Mouse (Mus musculus): ENCODE results near the gene Plekhm1.
A peak's percentile ranks its signal among the peaks of the same experiment; 100 is the strongest.

Gene Plekhm1

DNA sequence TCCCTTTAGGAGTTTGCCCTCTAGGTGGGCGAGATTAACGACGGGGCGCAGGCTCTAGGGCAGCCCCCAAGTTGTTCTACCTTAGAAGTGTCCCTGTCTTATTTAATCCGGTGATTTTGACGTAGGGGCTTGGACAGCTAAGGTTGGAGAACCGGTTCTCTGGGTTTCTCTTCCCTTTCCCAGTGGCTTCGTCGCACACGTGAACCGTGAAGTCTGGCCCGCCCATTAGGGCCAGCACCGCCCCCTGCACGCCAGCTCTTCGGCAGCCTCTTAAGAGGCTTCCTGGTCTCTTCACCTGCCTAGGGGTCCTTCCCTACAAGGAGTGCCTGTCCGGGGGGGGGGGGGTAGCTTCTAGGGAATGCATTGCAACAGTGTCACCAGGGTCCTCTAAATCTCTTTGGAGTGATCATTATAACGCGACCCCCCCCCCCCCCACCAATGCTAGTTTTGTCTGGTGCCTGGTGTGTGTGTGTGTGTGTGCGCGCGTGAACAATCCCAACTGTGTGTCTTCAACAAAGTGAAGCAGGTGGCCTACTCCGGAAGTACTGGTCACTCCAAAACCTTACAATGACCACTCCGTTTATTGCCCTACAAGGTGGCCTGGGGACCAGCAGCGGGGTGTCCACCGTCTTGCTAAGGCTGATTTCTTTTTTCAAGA lies 51.0 kb downstream of the Plekhm1 start:
- no peak for DNase-seq (ENCODE audit: inconsistent ontology term)

DNA sequence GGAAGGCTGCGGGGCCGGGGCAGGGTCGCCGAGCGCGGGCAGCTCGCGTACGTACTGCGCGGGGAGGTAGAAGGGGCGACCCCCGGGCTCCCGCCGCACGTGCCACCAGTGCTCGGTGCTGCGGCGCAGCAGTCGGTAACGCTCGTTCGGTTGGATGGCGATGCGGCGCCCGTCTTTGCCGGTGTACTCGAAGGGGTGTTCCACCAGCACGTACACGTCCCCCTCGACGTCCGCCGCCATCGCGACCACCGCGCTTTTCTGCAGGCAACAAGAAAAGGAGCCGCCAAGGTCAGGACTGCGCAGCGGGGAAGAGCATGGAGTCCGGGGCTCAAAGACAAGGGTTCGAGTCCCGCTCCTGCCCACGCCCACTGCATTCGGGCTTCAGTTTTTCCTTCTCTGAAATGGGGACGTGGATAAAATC lies 51.8 kb downstream of the Plekhm1 start:
- no peak for DNase-seq (ENCODE audit: inconsistent ontology term)

DNA sequence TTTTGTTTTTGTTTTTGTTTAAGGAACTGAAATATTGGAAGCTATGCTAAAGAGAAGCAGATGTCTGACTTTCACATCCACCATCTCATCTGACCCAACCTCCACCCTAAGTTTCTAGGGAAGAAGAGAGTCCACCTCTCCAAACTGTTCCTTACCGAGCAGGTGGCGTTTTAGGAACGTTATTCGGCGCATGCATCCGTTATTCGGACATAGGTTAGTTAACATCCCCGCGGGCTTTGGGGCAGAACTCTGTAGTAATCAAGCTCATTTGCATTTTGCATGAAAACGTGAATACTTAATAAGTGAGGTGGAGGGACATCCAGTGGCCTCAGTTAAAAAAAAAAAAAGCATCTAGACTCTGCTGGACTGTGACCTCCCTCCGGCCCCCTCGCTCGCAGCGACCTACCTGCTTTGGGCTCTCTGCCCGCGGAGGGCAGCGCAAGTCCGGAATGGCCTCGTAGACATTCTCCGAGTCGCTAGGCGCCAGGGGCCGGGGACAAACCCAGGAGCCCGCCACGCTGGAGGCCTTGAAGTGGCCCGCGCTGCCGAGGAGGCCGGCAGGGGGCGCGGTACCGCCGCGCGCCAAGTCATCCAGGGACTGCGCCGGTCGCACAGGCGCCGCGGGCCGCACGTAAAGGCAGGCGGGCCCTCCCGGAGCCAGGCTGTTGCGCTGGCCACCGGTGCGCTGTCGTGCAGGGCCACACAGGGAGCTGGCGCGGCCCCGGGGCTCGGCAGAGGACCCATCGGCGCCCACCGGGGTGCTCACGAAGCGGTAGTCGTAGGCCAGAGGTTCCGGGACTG lies 52.4 kb downstream of the Plekhm1 start:
- peak; percentile 90 for DNase-seq (ENCODE audit: inconsistent ontology term)

DNA sequence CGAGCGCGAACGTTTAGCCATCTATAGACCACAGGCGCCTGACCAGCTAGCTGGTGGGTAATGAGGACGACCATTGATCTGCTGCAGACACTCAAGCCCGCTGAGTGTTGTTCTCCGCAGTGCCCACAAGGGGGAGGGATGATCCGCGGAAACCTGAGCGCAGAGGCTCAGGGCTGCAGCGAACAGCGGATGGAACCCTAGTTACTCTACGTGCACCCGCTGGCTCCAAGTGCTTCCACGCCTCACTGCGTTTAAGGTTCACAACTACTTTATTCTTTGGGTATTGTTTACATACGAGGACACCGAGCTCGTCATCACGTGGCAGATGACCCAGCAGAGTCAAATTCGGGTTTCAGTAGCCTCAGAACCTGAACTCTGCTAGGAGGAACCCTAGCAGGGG lies 53.4 kb downstream of the Plekhm1 start:
- DNase-seq (ENCODE audit: inconsistent ontology term) = peak; percentile 76

DNA sequence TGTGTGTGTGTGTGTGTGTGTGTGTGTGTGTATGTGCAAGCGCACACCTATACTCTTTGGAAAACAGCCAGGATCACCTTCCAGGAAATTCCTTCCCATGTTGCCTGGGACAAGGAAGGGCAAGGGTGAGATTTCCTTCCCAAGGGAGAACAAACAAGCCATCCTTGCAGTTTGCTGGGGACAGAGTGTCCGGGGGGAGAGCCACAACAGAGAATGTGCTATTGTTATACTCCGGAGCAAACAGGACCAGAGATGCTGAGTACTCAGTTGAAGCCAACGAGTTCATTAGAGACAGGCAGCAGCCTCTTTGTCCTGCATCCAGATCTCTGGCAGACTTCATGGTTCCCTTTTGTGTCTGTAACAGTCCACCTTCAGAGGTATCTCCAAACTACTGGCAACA lies 54.2 kb downstream of the Plekhm1 start:
- DNase-seq (ENCODE audit: inconsistent ontology term) = no peak

DNA sequence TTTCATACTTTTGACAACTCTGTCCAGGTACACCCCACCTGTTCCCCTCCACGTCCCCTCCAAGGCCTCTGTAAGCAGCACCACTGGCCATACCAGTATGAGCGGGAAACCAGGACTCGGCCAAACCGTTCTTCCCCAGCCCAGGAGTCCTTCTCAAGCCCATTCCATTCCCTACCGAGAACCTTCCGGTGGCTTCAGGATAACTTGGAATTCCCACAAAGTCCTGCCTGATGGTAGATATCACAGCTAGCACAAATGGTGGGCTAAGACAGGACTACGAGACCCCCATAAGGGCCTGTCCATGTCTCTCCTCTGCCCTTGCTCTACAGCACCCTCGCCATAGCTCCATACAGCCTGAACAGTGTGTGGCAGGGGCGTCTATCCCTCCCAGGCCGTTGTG lies 54.8 kb downstream of the Plekhm1 start:
- no peak for DNase-seq (ENCODE audit: inconsistent ontology term)

DNA sequence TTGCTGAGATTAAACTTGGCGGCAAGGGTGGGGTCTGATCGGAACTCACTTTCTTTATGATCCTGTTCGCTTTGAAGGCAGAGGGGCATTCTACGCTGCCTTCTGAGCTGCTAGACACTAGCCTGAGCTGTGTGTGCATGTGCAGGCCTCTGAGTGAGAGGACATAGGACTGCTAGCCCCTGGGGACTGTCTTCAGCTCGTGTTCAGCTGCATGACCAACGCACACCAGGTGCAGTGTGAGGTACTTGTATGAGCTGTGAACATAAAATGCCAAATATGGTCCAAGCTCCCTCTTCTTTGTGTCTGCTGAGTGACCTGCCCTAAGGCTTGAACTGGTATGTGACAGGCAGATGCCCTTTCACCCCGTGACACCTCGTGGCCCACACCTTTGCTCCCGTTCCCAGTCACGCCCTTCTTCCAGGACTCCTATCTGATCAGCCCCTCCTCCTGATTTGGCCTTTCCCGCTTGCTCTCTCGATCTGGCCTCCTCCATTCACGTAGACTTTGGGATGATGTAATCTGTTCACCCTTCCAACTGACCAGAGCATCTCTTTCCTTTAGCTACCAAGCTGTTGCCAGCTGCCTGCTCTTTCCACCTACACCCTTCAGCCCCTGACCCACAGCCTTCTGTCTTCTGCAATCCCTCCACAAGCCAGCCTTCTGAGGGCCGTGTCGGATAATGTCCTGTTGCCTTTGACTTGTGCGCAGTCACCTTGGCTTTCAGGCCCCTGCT lies 55.4 kb downstream of the Plekhm1 start:
- DNase-seq (ENCODE audit: inconsistent ontology term) = no peak

DNA sequence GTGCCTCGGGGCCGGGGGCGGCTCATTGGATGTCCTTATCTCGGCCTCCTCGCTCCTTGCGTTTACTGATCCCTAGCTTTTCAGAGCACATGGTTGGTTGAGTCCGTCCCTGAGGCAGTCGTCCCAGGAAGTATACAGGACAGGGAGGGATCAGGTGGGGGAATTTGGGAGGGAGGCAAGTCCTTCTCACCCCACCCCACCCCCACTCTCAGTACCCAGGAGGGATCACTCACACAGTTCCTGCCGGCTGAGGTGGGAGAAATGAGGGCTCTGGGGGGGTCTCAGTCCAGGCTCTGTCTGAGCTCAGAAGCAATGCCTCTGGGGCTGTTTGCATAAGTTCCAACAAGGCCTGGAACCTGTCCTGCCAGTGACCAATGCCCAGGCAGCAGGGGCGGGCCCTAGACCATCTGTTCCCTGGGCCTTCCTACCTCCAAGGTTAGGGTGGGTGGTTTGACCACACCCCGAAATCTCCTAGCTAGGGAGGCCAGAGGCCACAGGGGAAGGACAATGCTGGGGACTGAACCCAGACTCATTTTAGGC lies 56.4 kb downstream of the Plekhm1 start:
- DNase-seq (ENCODE audit: inconsistent ontology term) = no peak

DNA sequence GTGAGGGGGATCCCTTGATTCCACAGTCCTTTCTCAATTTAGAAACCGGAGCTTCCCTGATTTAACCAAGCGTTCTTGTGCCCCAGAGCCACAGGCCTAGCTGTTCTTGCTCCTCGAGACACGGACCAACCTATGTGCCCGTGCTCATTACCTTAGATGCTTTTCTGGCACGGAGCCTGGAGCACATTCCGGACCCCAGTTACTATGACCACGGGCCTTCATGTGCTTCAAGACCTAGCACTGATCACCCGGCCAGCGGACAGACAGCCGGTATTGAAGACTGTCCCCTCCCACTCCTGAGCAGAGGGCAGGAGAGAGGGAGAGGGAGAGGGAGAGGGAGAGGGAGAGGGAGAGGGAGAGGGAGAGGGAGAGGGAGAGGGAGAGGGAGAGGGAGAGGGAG lies 57.2 kb downstream of the Plekhm1 start:
- DNase-seq (ENCODE audit: inconsistent ontology term) = no peak

DNA sequence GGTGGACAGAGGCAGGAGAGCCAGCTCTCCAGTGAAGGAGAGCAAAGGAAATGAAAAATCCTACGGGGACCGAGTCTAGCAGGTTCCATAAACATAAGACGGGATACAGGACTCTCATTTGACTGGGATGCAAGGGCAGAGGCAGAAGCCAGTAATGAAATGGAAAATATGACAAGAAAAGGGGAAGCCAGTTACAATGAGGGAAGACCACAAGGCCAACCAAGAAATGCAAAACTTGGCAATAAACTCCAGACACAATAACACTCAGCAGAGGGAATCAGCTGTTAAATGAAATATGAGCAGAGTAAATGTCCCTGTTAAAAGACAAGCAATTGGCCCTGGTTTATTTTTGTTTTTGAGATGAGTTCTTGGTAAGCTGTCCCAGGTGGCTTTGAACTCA lies 58.5 kb downstream of the Plekhm1 start:
- DNase-seq (ENCODE audit: inconsistent ontology term) = peak; percentile 47

DNA sequence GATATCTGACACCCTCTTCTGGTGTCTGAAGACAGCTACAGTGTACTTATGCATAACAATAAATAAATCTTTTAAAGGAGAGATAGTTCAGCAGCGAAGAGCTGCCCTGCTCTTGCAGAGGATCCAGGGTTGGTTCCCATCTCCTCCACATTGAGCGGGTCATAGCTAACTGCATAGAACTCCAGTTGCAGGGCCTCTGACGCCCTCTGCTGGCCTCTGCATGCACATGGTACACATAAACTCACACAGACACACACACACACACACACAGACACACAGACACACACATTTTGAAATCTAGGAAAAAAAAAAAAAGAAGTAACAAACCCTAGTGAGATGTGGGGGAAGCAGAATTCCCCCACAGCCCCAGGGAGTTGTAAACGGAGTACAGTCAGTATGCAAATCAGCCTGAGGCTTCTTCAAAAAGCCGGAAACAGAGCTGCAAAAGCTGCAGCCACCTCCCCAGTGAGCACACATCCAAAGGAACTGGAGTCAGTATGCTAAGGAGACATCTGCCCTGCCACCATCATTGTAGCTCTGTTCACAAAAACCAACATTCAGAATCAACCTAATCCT lies 60.2 kb downstream of the Plekhm1 start:
- no peak for DNase-seq (ENCODE audit: inconsistent ontology term)

DNA sequence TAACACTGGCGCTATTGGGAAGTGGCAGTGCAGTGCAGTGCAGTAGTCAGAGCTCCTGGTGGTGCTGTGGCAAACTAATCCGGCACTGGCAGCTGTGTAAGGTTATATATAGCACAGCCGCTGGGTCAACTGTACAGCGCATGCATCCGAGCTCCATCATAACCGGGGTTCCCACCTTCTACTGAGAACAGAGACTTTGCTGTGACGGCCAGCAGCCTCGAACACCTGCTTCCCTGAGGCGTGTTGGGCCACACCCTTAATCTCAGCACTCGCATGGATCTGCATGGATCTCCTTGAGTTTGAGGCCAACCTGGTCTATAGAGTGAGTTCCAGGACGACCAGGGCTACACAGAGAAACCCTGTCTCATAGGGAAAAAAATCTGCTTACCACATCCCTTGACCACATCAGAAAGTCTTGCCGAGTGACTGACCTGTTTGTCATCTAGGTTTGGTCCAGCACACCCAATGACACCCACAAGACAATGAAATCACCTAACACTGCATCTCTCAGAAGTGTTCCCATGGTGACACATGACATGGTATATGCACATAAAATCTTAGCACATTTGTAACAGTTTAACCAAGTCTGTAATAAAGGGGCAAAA lies 61.7 kb downstream of the Plekhm1 start:
- no peak for DNase-seq (ENCODE audit: inconsistent ontology term)

DNA sequence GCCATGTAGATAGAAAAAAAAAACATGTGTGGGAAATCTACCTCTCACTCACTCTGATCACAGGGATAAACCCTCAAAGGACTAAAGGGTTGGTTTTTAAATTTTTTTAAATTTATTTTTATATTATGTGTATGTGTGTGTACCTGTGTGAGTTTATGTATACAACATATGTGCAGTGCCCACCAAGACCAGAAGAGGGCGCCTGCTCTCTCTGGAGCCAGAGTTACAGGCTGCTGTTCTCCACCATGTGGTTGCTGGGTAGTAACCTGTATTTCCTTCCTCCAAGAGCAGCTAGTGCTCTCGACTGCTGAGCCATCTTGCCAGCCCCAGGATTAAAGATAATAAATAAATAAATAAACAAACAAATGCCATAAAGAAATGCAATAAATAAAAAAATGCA lies 62.8 kb downstream of the Plekhm1 start:
- DNase-seq (ENCODE audit: inconsistent ontology term) = no peak

DNA sequence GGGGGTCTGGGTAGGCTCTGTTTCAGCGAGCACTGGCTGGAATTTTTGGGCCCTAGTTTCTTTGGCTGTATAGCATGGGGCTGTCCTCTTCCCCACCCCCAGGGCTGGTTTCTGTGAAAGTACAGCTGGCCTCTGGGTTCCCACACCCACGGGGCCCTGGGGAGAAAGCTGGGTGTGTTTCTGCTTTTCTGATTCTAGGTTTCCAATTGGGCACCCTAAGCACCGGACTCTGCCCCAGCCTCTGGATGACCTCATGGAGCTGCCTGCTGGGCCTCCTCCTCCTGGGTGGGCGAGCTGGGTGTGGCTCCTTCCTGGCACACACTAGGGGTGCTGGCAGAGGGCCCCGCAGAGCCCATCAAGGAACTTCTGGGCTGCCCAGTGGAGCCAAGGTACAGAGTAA lies 65.8 kb downstream of the Plekhm1 start:
- peak; percentile 60 for DNase-seq (ENCODE audit: inconsistent ontology term)

DNA sequence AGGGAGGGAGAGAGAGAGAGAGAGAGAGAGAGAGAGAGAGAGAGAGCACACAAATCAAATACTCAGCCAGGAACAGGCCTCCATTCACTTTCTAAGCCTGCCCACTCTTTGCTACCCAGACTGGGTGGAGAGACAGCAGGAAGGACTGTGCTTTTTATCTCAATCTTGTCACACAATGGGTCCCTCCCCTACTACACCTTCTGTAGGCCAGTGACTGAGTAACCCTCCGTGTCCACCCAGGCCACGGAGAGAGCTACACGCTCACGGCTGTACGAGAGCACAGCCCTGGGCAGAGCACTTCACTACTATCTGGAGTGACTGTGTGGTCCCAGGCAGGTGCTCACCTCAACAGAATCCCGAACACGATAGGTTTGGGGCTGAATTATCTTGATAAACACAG lies 66.3 kb downstream of the Plekhm1 start:
- DNase-seq (ENCODE audit: inconsistent ontology term) = no peak

DNA sequence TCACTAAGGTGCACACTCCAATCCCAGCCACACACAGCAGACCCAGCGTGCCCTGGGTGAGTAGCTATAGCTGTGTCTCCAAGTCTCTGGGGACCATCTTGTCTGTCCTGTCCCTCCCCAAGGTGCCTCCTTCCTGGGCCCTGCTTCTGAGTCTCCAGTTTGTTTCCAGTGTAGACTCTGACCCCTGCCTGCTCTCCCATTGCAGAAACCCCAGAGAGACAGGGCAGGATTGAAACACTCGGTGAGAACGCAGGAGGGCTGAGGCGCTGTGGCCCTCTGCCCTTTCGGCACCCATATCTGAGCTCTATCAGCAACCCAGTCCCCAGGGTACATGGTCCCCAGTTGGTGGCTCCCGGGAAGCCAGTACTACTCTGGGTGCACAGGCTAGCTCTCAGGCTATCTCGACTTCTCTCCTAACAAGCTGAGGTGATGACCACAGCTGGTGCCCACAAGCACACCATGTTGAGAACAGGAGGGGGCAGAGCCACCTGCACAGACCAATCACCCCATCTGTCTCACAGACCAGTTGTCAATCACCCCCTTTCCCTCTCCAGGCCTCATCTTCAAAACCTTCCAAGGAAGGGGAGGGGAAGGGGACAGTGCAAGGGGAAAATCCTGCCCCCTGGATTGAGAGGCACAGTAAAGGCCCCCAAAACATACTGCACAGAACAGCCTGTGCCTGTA lies 66.9 kb downstream of the Plekhm1 start:
- no peak for DNase-seq (ENCODE audit: inconsistent ontology term)

DNA sequence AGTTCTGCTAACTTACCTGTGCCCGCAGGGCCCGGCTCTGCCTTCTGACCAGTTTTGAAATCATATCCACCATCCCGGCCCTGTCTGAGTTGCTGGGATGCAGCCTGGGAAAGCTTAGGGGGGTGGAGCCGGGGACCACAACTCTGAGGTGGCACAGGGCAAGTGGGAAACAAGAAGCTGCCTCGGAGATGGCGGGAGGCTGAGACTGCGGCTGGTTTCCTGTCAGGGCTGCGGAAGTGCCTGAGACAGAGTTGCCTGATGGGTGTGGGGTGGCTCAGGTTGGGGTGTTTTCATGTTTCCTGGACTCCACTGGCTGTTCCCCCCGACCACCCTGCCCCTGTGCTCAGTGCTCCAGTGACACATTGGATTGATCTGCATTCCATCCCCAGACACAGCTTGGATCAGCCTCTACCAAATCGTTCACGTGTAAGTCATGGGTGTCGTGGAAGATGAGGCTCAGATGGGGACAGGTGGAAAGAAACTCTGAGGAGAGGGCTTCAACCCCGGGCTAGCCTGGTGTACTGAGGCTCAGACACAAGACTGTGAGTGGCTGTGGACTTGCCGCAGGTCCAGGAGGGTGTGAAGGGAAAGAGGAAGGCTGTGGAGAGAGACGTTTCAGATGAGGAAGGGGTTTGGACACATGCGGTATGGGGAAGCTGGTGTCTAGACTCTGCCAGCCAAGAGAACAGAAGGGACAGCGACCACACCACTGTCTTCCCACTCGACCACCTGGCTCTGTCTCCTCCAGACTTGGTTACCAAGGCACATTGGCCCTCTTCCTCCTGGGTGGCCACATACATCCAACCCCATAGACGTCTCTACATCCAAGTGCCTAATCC lies 67.8 kb downstream of the Plekhm1 start:
- DNase-seq (ENCODE audit: inconsistent ontology term) = no peak

DNA sequence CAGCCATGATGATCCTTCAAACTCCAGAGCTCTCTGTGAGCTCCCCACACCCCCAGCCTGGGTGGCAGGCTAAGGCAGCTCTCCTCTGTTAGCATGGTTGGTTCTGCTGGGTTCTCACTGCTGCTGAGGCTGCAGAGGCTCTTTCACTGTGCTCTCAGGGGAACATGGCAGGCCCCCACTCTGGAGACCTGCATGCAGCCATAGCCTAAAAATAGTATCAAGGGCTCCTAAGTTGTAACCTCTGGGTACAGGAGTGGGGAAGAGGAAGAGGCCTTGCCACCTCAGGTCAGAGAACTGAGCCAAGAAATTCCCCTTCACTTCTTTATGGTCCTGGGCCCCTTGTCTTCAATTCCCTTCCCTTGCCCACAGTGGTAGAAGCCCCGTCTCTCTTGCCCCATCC lies 68.6 kb downstream of the Plekhm1 start:
- DNase-seq (ENCODE audit: inconsistent ontology term) = no peak

DNA sequence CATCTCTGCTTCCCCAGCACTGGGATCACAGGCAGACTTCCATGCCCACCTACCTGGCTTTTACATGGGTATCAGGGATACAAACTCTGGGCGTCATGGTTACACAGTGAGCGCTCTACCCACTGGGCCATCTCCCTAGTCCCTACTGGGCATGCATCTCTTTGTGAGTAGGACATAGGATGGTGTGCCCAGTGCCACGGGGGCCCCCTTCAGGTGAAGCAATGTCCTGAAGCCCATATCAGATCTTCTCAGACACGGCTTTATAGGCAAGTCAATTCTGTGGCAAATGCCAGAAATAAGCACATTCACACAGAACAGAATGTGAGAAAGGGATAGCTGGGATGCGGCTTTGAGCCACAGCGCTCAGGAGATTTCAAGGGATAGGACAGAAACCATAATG lies 69.4 kb downstream of the Plekhm1 start:
- no peak for DNase-seq (ENCODE audit: inconsistent ontology term)

DNA sequence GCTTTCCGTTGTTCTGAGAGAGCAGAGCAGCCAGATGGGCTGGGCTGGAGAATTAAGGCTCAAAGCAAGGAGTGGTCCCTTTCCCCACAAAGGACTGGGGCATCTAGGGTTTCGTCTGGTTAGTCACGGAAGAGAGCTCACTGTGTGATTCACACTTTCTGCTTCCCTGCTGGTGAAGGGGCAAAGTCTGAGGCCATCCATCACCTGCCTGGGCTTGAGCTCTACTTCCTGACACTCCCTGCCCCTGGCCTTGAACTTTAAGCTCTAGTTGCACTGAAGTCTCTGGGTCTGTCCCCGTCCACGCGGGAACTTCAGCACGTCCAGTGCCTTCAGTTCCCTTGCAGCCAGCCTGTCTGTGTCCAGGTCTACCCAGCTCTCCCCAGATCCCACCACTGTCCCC lies 71.8 kb downstream of the Plekhm1 start:
- no peak for DNase-seq (ENCODE audit: inconsistent ontology term)

Data from Muller cell, postnatal 12 days (primary cell).